Mouse (Mus musculus) C2C12 (cell line): ENCODE results near the gene Lypd4.
A peak's percentile ranks its signal among the peaks of the same experiment; 100 is the strongest.

ENCODE experiments used
- CEBPB ChIP-seq: IDR thresholded peaks from one replicate; pipeline ENCODE4 v1.6.1; 2011; ENCODE audit warnings: low read depth, mild to moderate bottlenecking, control low read depth, moderate library complexity
- CTCF ChIP-seq: IDR thresholded peaks from one replicate; pipeline ENCODE4 v1.5.1; 2011; ENCODE audit not compliant: control insufficient read depth, insufficient read depth, insufficient read length
- MAX ChIP-seq: IDR thresholded peaks from one replicate; pipeline ENCODE4 v1.6.1; 2011; ENCODE audit warnings: mild to moderate bottlenecking, control low read depth
- MYOD1 ChIP-seq: IDR thresholded peaks from one replicate; pipeline ENCODE4 v1.6.1; 2011; ENCODE audit warnings: low read depth; ENCODE audit not compliant: control insufficient read depth, insufficient read length
- MYOG ChIP-seq: IDR thresholded peaks from one replicate; pipeline ENCODE4 v1.6.1; 2011; ENCODE audit not compliant: control insufficient read depth, insufficient read length; ENCODE audit errors: extremely low read depth

DNA sequence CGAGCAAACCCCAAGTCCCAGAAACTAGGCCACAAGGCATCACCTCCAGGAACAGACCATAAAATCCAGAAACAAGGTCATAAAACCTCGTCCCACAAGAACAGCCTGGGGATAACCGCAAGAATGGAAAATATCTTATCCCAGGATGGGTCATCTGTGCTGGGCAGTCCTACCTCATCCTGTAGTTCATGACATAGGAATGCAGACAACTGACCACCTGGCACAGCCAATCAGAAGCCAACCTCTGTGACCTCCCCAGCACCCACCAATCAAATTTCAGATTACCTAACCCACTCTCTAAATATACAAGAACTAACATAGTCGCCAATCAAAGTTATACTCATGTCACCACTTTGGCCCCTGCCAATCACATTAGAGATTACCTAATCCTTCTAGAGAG lies 28.7 kb downstream of the Lypd4 start:
- peak; percentile 67 for TF ChIP-seq MYOD1
- TF ChIP-seq CTCF, result no peak
- TF ChIP-seq MAX, result no peak
- no peak for TF ChIP-seq CEBPB
- TF ChIP-seq MYOG, result no peak
